Mouse (Mus musculus) frontal cortex, postnatal 10 days (tissue): Measurements from ENCODE around the gene Ralgapa2.

Experiments used
- DNase-seq, 2 experiments: peaks; one replicate each; pipeline ENCODE4 v3.0.0; 2022; ENCODE audit warnings: low spot score in 2 of 2, mixed read lengths in 1 of 2

Gene Ralgapa2

DNA sequence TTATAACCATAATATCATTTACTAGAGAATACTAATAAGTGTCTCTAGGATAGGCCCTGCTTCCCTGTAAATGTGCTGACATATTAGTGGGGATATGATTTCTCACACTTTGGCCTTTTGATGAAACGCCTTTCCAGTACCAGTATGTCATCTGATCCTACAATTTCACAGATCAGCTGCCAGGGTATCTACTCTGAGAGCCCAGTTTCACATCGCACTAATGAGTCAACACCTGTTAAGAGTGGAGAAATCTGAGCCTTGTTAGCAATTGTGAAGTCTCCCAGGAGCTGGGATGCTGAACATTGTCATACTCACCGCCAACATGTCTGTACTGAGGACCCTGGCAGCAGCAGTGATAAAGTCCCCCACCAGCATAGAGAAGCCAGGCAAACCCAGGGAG, 151.1 kb downstream of the Ralgapa2 start:
- no peak for DNase-seq

DNA sequence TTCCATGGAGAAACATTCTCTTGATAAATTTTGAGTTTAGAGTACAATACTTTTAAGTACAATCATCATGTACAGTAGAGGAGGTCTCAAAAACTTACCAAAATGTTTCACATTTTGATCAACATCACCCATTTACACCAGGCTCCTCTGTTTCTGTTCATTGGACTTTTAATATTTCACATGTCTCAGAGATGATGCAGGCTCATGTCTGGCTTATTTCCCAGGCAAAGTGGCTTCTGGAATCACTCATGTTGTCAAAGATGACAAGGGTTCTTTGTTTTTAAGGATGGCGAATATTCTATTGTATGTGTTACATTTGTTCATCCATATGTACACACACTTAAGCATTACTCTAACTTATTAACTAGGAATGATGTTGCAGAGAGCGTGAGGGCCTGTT, 152.5 kb downstream of the Ralgapa2 start:
- DNase-seq: no peak

DNA sequence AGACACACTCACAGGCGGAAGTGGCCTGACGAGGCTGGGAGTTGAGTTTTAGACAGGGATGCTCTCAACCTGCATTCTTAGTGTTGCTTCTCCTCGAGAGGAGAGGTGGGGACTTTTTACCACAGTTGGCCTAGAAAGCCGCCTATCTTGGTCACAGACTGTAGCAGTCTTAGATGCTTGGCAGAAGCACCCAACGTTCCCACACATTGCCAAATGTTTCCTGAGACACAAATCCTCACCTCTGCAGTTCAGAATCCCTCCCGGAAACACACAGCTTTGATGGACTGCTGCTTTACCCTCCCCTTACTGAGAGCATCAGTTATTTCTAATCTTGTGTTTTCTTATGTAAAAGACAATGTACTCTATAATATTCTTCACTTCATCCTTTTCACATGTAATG, 155.6 kb downstream of the Ralgapa2 start:
- DNase-seq: no peak

DNA sequence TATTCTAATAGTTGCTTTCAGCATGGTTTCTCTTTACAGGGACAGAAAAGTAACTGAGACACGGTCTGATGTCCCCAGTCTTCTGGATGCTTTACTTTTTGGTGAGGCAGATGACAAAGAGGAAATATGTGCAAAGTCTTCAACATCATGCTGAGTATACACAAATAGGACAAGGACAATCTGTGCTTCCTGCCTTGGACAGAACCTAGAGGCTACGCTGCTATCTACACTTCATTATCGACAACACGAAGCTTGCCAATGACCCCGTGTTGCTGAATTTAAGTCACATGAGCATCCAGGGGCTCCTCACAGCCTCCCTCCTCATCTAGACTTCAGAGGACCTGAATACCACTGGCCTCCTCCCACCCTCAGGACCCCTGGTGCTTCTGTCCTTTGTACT, 161.9 kb downstream of the Ralgapa2 start:
- DNase-seq: no peak

DNA sequence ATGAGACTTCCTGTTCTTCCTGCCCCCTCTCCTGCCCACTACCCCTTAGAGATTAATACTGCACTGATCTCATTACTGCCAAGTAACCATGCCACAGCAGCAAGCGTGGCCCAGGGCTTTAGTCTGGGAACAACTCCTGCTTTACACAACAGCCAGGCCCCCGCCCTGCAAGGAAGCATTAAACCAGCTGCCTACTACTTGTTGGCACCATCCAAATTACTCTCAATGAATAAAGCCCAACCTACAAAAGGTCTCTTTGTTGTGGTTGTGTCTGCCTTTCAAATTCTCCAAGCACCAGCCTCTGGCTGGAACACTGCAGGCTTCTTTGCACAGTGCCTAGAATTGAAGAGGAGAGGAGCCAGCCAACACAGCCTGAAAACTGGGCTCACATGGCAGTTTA, 164.2 kb downstream of the Ralgapa2 start:
- peak; percentile 28 to 65 for DNase-seq

DNA sequence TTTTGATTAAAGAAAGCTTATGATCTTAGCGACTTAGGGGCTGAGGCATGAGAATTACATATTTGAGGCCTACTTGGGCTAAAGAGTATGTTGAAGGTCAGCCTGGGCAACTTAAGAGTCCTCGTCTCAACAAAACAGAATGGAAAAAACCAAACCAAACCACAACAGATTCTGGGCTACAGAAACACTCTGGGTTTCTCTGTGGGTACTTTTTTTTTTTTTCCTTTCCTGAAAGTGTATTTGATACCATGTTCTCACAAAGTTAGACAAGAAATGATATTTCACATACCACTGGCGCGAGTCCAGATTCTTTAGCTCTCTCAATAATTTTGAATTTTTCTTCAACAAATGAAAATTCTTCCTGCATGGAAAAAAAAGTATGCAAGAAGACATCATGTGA, 172.1 kb downstream of the Ralgapa2 start:
- DNase-seq: no peak

DNA sequence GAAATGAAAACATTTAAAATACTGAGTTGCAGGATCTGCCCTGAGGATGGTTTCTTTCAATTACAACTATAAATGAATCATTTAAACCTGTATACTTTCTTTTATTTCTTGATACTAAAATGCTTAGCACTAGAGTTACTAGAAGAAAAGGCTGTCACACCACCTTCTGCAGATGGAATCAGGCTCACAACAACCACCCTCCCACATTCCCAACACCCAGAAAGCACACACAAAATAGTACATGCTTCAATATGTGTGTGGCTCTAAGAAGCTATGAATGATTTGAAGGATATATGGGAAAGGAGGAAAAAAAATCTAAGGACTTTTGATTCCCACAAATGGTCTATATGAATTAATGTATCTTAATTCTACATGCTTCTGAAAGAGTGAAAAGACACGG, 174.6 kb downstream of the Ralgapa2 start:
- no peak for DNase-seq

DNA sequence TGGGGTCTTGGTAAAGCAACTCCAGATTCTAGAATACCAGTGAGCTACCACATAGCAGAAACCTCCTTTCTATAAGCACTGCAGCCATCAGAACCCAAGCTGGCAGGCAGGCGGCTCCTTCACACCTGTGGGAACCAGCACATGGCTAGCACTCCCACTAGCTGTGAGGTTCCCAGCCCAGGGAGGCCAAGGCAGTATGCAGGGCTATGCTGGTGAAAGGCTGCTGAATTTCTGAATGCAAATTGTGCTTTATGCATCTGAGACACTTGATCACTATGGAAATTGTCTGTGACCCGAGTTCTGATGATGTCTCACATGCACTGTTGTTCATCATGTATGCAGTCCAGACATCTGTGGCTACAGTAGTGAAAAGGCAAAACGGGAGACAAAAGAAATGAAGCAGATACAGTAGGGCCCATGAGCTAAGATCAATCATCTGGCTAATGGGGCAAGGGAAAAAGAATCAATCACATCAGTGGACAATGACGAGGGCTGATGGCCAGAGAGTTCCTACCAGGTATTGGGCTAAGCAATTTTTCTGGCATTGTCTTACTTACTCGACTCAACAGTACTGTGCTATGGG, 180.2 kb downstream of the Ralgapa2 start:
- no peak for DNase-seq

DNA sequence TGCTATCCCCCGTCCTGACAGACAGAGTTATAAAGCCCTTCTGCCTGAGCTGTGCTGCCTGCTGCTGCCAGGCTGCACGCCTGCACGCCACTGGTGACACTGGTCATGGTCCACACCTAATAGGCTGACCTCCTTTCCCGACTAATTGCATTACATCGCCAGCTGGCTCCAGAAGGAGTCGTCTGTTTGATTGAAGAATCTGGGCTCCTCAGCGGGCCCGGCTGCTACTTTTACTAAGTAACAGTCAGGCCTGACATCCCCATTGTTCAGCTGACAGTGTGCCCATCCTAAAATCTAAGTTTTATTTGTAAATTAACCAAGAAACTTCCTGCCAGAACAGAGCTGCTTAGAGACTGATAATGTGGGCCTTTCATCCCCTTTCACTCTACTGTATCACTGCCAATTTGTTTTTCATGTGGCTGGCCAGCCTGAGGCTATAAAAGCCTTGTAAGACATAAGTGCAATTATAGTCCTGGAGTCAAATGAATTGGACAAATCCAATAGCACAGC, 181.3 kb downstream of the Ralgapa2 start:
- peak; percentile 55 to 68 for DNase-seq

DNA sequence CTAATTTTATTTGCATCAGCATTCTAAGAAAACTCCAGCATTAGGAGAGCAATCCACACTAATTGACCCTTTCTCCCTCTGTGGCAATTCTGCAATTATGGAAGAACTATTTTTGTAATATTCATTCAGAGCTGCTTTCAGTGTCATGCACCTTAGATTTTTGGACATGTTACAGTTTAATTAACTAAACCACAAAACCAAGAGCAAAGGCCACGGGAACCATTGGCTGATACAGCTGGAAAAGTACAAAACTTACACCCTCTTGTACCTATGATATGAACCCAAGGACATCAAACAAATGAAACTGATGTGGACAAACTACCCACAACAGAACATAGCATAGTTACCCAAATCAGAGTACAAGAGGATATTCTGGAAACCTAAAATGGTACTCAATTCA, 182.0 kb downstream of the Ralgapa2 start:
- no peak for DNase-seq

DNA sequence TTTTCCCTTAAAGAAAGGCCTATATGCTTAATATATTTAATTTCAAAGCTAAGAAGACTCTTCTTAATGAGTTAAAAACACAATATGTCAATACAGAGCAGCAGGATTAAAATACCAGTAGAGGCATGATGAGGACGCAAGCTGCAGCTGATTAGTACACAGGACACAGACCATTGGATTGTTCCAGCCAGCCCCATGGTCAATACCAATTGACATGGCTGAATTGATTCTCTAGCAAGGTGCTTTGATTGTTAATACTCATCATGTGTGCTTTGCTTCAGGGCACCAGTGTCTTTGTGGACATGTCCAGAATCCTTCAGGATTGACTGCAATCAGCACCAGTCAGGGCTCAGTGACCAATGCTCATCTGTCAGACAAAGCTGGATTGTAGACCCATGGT, 185.5 kb downstream of the Ralgapa2 start:
- DNase-seq: no peak

DNA sequence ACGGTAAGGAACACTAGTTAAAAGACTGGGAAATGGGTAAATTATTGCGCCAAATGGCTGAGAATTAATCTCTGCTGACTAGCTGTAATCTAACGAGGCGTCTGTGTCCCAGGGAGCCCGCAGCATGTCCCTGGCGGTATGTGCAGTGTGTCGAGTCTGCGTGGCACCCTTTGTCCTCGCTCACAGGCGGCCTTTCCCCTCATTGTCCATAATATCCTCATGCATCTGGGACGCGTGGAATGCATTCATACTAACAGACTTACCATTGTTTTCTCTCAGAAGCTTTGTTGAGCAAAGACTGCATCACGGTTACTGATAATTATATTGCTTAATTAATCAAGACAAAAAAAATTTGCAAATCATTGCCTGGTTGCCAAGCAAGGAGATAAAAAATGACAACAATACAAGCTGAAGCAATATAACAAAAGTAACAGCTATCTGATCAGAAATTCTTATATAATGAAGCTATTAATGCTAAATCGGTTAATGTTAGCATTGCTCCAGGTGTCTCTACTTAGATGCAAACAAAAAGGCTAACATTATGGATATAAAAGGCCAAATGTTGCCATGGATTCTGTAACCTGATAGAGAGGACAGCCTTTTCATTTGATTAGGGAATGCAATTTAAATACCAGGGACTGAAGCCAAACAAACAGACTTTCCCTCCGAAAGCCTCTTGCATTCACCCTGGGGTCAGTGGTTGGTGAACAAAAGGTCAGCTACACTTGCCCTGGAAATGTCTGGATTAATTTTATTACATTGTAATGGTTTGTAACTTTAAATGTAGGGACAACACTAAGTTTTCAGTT, 187.0 kb downstream of the Ralgapa2 start:
- DNase-seq: no peak

DNA sequence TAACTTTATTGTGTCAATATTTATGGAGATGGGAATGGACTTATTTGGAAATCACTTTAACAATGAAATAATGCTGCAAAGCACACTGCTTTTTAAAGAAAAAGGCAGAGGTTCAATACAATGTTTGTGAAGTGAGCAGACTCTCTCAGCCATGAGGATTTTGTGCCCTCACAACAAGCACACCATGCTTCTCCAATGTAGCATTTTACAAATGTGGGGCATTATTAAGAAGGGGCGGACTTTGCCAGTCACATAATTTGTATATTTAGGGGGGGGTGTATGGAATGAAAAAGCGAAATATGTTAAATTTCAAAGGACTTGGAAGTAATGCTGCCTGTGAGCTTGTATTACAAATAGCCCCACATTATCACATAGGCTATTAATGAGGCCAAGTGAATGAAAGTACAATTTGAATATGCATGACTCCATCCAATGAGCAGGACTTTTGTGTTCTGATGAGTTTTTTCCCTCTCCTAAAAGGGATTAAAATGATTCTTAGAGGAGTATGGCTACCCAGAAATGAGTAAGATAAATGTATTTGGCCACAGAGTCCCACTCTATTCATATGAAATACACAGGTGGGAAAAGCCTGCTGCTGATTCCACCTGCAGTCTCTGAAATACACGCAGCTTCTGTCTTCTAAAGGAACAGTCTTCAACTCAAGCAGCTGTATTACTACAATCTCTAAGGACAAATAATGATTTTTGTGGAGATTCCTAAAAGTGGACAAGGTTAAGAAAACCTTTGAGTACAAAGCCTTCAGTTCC, 187.8 kb downstream of the Ralgapa2 start:
- DNase-seq: no peak

DNA sequence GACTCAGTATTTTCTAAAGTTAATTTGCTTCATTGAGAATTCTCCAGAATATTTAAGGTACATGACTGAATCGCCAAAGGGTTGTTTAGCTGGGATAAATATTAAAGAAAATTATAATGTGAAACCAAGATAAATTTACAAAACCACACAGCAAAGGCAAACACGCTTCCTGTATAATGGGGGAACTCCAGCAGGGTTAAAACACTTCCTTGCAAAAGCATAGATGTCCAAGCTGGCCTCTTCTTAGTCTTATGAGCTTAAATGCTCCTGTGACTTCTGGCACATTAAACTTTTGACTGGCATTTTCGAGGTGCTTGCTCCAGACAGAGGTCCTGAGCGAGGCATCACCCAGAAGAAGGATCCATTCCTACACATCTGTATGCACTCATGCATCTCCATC, 188.6 kb downstream of the Ralgapa2 start:
- DNase-seq: no peak

DNA sequence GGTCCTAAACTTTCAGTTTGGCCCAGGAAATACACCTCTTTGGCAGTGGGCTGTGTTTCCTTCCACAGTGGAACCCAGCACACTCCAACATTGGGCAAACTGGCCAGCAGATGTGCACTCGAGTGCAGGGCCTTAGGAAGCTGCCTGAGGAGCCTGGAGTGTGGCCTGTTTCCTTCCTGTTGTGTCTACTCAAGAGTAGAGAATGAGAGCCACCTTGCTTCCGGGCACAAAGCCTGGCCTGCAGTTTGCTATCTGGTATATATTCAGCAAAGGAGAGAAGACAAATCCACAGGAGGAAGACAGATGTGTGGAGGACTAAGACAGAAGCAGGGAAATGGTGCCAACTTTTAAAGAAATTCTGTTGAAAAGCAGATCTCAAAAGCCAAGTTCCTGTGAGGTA, 189.4 kb downstream of the Ralgapa2 start:
- no peak for DNase-seq

DNA sequence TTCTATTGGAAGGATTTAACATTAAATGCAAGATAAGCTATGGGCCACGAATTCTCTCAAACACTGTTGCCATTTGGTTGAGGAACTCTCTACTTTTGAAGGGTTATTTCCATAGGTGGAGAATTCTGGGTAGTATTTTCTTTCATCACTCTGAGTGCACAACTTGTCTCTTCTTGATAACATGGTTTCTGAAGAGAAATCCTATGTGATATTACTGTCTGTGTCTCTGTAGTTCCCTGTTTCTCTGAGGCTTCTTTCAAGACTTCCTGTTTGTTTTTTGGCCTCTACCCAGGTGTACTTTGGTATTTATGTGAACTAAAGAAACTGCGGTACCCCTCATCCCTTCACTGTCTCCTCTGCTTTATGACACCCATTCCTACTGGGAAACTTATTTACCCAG, 190.1 kb downstream of the Ralgapa2 start:
- no peak for DNase-seq

DNA sequence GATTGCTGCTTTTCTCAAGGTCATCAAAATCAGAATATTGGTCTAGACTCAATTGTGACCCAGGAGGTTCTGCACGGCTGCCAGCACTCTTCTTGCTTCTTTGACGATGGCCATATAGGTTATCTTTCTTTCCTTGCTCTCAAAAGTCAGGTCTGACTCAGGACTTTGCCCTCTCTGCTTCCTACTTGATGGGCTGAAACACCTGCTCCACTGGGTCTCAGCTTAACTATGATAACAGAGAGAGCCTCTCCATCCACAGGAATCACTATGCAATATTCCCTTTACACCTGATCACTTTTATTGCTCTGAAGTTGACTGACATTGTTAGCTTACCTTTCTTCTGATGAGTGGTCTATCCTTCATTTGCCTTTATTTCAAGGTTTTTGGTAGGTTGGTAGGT, 191.5 kb downstream of the Ralgapa2 start:
- no peak for DNase-seq

DNA sequence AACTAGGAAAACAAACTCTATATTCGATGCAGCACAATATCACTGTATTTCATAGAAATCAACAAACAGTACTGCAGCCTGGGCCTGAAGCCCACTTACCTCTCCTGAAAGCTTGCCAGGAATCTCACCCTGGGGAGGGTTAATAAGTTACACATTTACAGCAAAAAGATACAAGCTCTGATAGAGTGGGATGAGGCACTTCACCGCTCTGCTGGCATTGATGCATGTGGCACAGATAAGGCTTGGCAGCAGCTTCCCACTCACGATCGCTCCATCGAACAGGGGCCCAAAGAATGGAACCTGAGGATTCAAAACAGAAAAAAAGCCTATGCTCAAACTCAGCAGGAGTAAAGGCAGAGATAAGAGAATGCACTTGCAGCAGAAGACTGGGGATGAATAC, 197.4 kb downstream of the Ralgapa2 start:
- no peak for DNase-seq

DNA sequence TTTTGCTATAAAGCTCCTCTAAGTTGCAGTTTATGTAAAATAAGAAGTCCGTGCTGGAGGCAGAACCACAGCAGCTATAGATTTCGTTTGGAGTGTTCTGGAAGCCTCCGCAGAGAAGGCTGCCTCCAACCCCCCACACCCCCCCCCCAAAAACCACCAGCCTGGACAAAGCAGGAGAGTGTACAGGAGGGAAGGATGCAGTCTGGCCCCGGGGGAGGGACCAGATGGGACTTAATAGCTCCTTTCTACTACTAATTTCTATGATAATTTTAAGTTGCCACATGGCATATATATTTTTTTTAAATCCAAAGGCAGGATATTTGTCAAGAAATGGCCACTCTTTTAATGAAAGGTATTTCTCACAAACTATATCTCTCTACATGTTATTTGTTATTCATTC, 198.3 kb downstream of the Ralgapa2 start:
- DNase-seq: no peak

DNA sequence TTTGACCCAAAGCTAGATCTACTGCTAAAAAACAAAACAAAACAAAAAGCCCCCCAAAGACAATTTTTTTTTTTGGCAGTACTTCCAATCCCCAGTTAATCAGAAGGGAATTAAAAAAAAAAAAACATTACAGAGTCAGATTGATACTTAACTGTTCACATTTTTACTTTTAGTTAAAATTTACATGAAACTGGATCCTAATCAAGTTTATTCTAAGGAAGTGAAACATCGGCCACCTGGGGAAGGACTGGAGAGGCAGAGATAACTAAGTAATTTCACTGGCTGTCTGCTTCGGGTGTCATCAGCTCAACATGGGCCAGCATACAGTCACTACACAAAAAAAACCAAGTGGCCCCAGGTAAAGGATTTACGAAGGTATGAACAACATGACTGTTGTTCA, 201.4 kb downstream of the Ralgapa2 start:
- no peak for DNase-seq

DNA sequence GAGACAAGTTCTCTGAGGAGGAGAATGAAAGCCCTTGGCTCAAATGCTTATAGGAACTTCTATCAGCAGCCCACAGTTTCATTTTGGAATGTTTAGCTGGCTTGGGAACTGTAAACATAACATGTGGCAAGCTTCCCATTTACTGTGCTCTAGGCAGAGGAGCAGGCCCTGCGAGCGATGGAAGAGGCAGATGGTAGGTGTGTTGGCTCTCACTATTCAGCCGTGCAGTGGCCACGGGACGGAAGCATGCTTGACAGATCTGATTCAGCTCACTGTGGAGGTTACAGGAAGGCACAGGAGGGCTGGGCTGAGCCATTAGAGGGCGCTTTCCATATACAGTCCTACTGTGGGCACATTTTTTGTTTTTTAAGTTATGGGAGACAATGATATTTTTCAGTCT, 201.9 kb downstream of the Ralgapa2 start:
- no peak for DNase-seq

DNA sequence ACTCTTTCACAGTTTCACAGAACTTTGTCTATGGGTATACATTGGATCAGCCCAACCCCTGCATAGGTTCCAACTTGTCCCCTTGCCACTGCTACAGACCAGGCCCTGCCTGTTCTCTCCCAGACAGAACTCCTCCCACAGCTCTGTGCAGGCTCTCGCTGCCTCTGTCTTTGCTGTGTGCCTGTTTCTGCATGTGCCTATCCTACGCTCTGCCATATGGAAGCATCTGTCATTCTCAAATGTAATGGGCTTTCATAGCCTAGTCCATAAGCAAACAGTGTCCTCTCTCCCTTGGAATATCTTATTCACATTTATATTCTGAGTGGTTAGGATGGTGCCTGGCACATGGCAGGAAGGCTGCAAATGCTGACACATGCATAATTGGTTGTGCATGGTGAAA, 202.7 kb downstream of the Ralgapa2 start:
- DNase-seq: no peak

DNA sequence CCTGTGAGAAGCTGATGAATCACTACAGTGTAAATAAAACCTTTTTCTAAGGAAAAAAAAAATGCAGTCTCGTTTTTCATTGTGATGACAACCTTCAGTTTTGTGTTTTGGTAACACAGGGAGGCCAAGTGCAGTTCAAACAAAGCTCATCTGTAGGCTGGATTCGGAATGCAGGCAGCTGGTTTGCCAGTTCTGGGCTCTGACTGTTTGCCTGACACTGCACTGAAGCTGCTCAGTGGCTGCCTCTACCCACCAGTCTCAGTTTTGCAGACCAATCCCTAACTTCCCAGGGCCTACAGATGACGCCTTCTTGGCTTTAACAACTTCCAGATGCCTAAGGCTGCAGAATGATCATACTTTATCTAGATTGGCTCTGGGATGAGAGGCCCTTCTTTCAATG, 205.1 kb downstream of the Ralgapa2 start:
- no peak for DNase-seq
